Mouse (Mus musculus): ENCODE data around the gene Ttc39b.

The Ttc39b gene

GRCm38 (mm10) chr4:83177471-83177870, 146.6 kb downstream of the Ttc39b start:
- DNase-seq = no peak

- no peak for DNase-seq
Measured at GRCm38 (mm10) chr4:83174946-83175345, 149.1 kb downstream of the Ttc39b start.

GRCm38 (mm10) chr4:83172278-83172677, 151.8 kb downstream of the Ttc39b start:
- no peak for DNase-seq

- no peak for DNase-seq
Measured at GRCm38 (mm10) chr4:83170741-83171140, 153.3 kb downstream of the Ttc39b start.
